Mouse (Mus musculus) induced T-regulatory cell, adult 2 months (primary cell): Measurements from ENCODE around the gene Knop1.

ENCODE experiments used
- DNase-seq: peaks from one replicate; pipeline ENCODE4 v3.0.0-alpha.2; 2012; ENCODE audit warnings: low read depth

Gene Knop1

GRCm38 (mm10) chr7:118846329-118846728 lies 9.7 kb downstream of the Knop1 start:
- no peak for DNase-seq

GRCm38 (mm10) chr7:118845141-118845540 lies 10.9 kb downstream of the Knop1 start:
- DNase-seq, result no peak

- no peak for DNase-seq
Observed at GRCm38 (mm10) chr7:118842938-118843337, 13.1 kb downstream of the Knop1 start.

- DNase-seq, result no peak
Observed at GRCm38 (mm10) chr7:118841796-118842195, 14.3 kb downstream of the Knop1 start.

GRCm38 (mm10) chr7:118841030-118841745 lies 14.9 kb downstream of the Knop1 start:
- DNase-seq, result no peak

- no peak for DNase-seq
Observed at GRCm38 (mm10) chr7:118837901-118838300, 18.2 kb downstream of the Knop1 start.

GRCm38 (mm10) chr7:118827975-118828416 lies 28.1 kb downstream of the Knop1 start:
- DNase-seq, result no peak

GRCm38 (mm10) chr7:118824451-118824850 lies 31.6 kb downstream of the Knop1 start:
- DNase-seq, result no peak

GRCm38 (mm10) chr7:118821887-118822556 lies 34.0 kb downstream of the Knop1 start:
- DNase-seq, result no peak

GRCm38 (mm10) chr7:118821356-118821755 lies 34.7 kb downstream of the Knop1 start:
- DNase-seq, result no peak

- DNase-seq, result no peak
Observed at GRCm38 (mm10) chr7:118819666-118820065, 36.4 kb downstream of the Knop1 start.

- no peak for DNase-seq
Observed at GRCm38 (mm10) chr7:118817741-118818140, 38.3 kb downstream of the Knop1 start.

- DNase-seq, result no peak
Observed at GRCm38 (mm10) chr7:118816275-118816674, 39.8 kb downstream of the Knop1 start.

- no peak for DNase-seq
Observed at GRCm38 (mm10) chr7:118813592-118813991, 42.5 kb downstream of the Knop1 start.

- DNase-seq, result no peak
Observed at GRCm38 (mm10) chr7:118811407-118812106, 44.5 kb downstream of the Knop1 start.

GRCm38 (mm10) chr7:118807899-118808298 lies 48.2 kb downstream of the Knop1 start:
- DNase-seq, result no peak

GRCm38 (mm10) chr7:118806631-118807411 lies 49.2 kb downstream of the Knop1 start:
- no peak for DNase-seq

- no peak for DNase-seq
Observed at GRCm38 (mm10) chr7:118803425-118803824, 52.6 kb downstream of the Knop1 start.

- DNase-seq, result no peak
Observed at GRCm38 (mm10) chr7:118801791-118802190, 54.3 kb downstream of the Knop1 start.

GRCm38 (mm10) chr7:118800112-118800734 lies 55.8 kb downstream of the Knop1 start:
- DNase-seq, result peak; percentile 7

GRCm38 (mm10) chr7:118798105-118798570 lies 57.9 kb downstream of the Knop1 start:
- DNase-seq, result peak; percentile 38
